Mouse (Mus musculus): ENCODE measurements around the gene Cops8. TPM values are rescaled to one million over a fixed set of nuclear protein-coding genes. Genes with fewer than 3 reads are reported as not detected.

Cops8 gene
- total RNA-seq (2021) = 100 to 1,000 TPM; 105 to 112 TPM

- peak; percentile 97 to 98 for DNase-seq (ENCODE audit: extremely low spot score in 1 of 2, low spot score in 1 of 2)
Observed at GRCm38 (mm10) chr1:90602759-90603560, at the start of gene Cops8. TSS of gene Cops8 (plus strand) at chr1:90602981.

GRCm38 (mm10) chr1:90557140-90557539 is 45.6 kb upstream of the Cops8 start:
- DNase-seq (ENCODE audit: extremely low spot score in 1 of 2, low spot score in 1 of 2) = no peak

GRCm38 (mm10) chr1:90560942-90561726 is 41.6 kb upstream of the Cops8 start:
- no peak for DNase-seq (ENCODE audit: extremely low spot score in 1 of 2, low spot score in 1 of 2)

GRCm38 (mm10) chr1:90563945-90564344 is 38.8 kb upstream of the Cops8 start:
- no peak for DNase-seq (ENCODE audit: extremely low spot score in 1 of 2, low spot score in 1 of 2)

GRCm38 (mm10) chr1:90566664-90567440 is 35.9 kb upstream of the Cops8 start:
- DNase-seq (ENCODE audit: extremely low spot score in 1 of 2, low spot score in 1 of 2) = no peak

- no peak for DNase-seq (ENCODE audit: extremely low spot score in 1 of 2, low spot score in 1 of 2)
Observed at GRCm38 (mm10) chr1:90573831-90574230, 28.9 kb upstream of the Cops8 start.

- DNase-seq (ENCODE audit: extremely low spot score in 1 of 2, low spot score in 1 of 2) = no peak
Observed at GRCm38 (mm10) chr1:90574845-90575244, 27.9 kb upstream of the Cops8 start.

GRCm38 (mm10) chr1:90577417-90577816 is 25.4 kb upstream of the Cops8 start:
- DNase-seq (ENCODE audit: extremely low spot score in 1 of 2, low spot score in 1 of 2) = no peak

- no peak for DNase-seq (ENCODE audit: extremely low spot score in 1 of 2, low spot score in 1 of 2)
Observed at GRCm38 (mm10) chr1:90582635-90583034, 20.1 kb upstream of the Cops8 start.

GRCm38 (mm10) chr1:90588021-90588734 is 14.6 kb upstream of the Cops8 start:
- peak; percentile 74 to 96 for DNase-seq (ENCODE audit: extremely low spot score in 1 of 2, low spot score in 1 of 2)

- DNase-seq (ENCODE audit: extremely low spot score in 1 of 2, low spot score in 1 of 2) = peak; percentile 40 to 59
Observed at GRCm38 (mm10) chr1:90590797-90591196, 12.0 kb upstream of the Cops8 start.

GRCm38 (mm10) chr1:90592784-90593183 is 10.0 kb upstream of the Cops8 start:
- DNase-seq (ENCODE audit: extremely low spot score in 1 of 2, low spot score in 1 of 2) = peak; percentile 79 to 96

- DNase-seq (ENCODE audit: extremely low spot score in 1 of 2, low spot score in 1 of 2) = no peak
Observed at GRCm38 (mm10) chr1:90599226-90599625, 3.6 kb upstream of the Cops8 start.

GRCm38 (mm10) chr1:90601096-90601495 is 1.7 kb upstream of the Cops8 start:
- no peak for DNase-seq (ENCODE audit: extremely low spot score in 1 of 2, low spot score in 1 of 2)

- DNase-seq (ENCODE audit: extremely low spot score in 1 of 2, low spot score in 1 of 2) = no peak
Observed at GRCm38 (mm10) chr1:90603561-90603887, 743 bp downstream of the Cops8 start.

- DNase-seq (ENCODE audit: extremely low spot score in 1 of 2, low spot score in 1 of 2) = no peak
Observed at GRCm38 (mm10) chr1:90609363-90609762, 6.6 kb downstream of the Cops8 start.

- no peak for DNase-seq (ENCODE audit: extremely low spot score in 1 of 2, low spot score in 1 of 2)
Observed at GRCm38 (mm10) chr1:90617258-90617657, 14.5 kb downstream of the Cops8 start.

- DNase-seq (ENCODE audit: extremely low spot score in 1 of 2, low spot score in 1 of 2) = no peak
Observed at GRCm38 (mm10) chr1:90633415-90634030, 30.7 kb downstream of the Cops8 start.

- no peak for DNase-seq (ENCODE audit: extremely low spot score in 1 of 2, low spot score in 1 of 2)
Observed at GRCm38 (mm10) chr1:90634205-90634745, 31.5 kb downstream of the Cops8 start.

- no peak for DNase-seq (ENCODE audit: extremely low spot score in 1 of 2, low spot score in 1 of 2)
Observed at GRCm38 (mm10) chr1:90638335-90638734, 35.6 kb downstream of the Cops8 start.

Data from layer of hippocampus, postnatal 25 days (tissue).